Mouse (Mus musculus) MEL (cell line): ENCODE data around the gene Vps51. TPM values are rescaled to one million over a fixed set of nuclear protein-coding genes. Genes with fewer than 3 reads are reported as not detected.

ENCODE experiments used
- DNase-seq: peaks from one replicate; pipeline ENCODE4 v3.0.0; 2011; ENCODE audit warnings: low read depth, low spot score
- H3K27ac ChIP-seq: 2 replicates; pipeline ENCODE4 v1.5.1; 2012; ENCODE audit warnings: low read depth, mild to moderate bottlenecking, control low read depth, low read length, moderate library complexity; ENCODE audit not compliant: control insufficient read depth
- H3K27me3 ChIP-seq, 2 experiments: fragments of 150-350 bp in 1 of 2; sonication (generic) in 1 of 2; 2 replicates each; pipeline ENCODE4 v1.6.1; 2012; ENCODE audit warnings: low read length in 2 of 2, mild to moderate bottlenecking in 2 of 2, improper control_type of control experiment in 1 of 2, moderate library complexity in 1 of 2; ENCODE audit not compliant: insufficient read depth in 2 of 2, control insufficient read depth in 1 of 2
- H3K36me3 ChIP-seq, 2 experiments: 2 replicates each; pipeline ENCODE4 v1.6.1; 2012 to 2014; ENCODE audit warnings: low read length in 2 of 2, improper control_type of control experiment in 1 of 2, inconsistent platforms in 1 of 2, mild to moderate bottlenecking in 1 of 2; ENCODE audit not compliant: insufficient read depth in 2 of 2, control insufficient read depth in 1 of 2
- H3K4me1 ChIP-seq, 2 experiments: fragments of 150-350 bp in 1 of 2; sonication (generic) in 1 of 2; 2 replicates each; pipeline ENCODE4 v1.6.1; 2012; ENCODE audit warnings: low read length in 2 of 2, improper control_type of control experiment in 1 of 2, mild to moderate bottlenecking in 1 of 2; ENCODE audit not compliant: insufficient read depth in 2 of 2, control insufficient read depth in 1 of 2
- H3K4me3 ChIP-seq, 2 experiments: fragments of 150-350 bp in 1 of 2; sonication (generic) in 1 of 2; 2 replicates each; pipeline ENCODE4 v1.5.1; 2012; ENCODE audit warnings: low read depth in 2 of 2, low read length in 2 of 2, mild to moderate bottlenecking in 2 of 2, moderate library complexity in 2 of 2, control low read depth in 1 of 2, improper control_type of control experiment in 1 of 2; ENCODE audit not compliant: control insufficient read depth in 1 of 2, insufficient read depth in 1 of 2
- H3K79me2 ChIP-seq: 2 replicates; pipeline ENCODE4 v1.6.1; 2012; ENCODE audit warnings: mild to moderate bottlenecking, low read length, moderate library complexity; ENCODE audit not compliant: control insufficient read depth, poor library complexity, insufficient read depth
- H3K9ac ChIP-seq: 2 replicates; pipeline ENCODE4 v1.6.1; 2012; ENCODE audit warnings: low read depth, mild to moderate bottlenecking, control low read depth, low read length, moderate library complexity; ENCODE audit not compliant: control insufficient read depth, poor library complexity, severe bottlenecking
- H3K9me3 ChIP-seq: fragments of 150-350 bp; sonication (generic); replicated peaks from 2 replicates; pipeline ENCODE4 v1.6.1; 2012; ENCODE audit warnings: mild to moderate bottlenecking, low read length, improper control_type of control experiment, moderate library complexity; ENCODE audit not compliant: insufficient read depth
- CHD1 ChIP-seq: IDR thresholded peaks from 2 replicates; pipeline ENCODE4 v1.6.1; 2012; ENCODE audit warnings: low read depth, mild to moderate bottlenecking, inconsistent platforms, low read length, improper control_type of control experiment
- ELF1 ChIP-seq: IDR thresholded peaks from 2 replicates; pipeline ENCODE4 v1.6.1; 2014; ENCODE audit warnings: low read depth, mild to moderate bottlenecking, inconsistent platforms, low read length, improper control_type of control experiment, moderate library complexity
- EP300 ChIP-seq, 2 experiments: IDR thresholded peaks; 2 replicates each; pipeline ENCODE4 v1.6.1; 2011; ENCODE audit warnings: improper control_type of control experiment in 2 of 2, low read length in 2 of 2, low read depth in 1 of 2, mild to moderate bottlenecking in 1 of 2
- ETS1 ChIP-seq: IDR thresholded peaks from 2 replicates; pipeline ENCODE4 v1.6.1; 2012; ENCODE audit warnings: low read depth, mild to moderate bottlenecking, inconsistent platforms, low read length, improper control_type of control experiment, moderate library complexity
- GABPA ChIP-seq: IDR thresholded peaks from 2 replicates; pipeline ENCODE4 v1.6.1; 2012; ENCODE audit warnings: low read depth, mild to moderate bottlenecking, inconsistent platforms, low read length, improper control_type of control experiment, moderate library complexity
- JUND ChIP-seq: IDR thresholded peaks from 2 replicates; pipeline ENCODE4 v1.6.1; 2011; ENCODE audit warnings: low read depth, mild to moderate bottlenecking, improper control_type of control experiment, low read length
- MEF2A ChIP-seq: IDR thresholded peaks from 2 replicates; pipeline ENCODE4 v1.6.1; 2014; ENCODE audit warnings: low read depth, mild to moderate bottlenecking, inconsistent platforms, low read length, improper control_type of control experiment; ENCODE audit not compliant: poor library complexity, insufficient replicate concordance, severe bottlenecking; ENCODE audit errors: extremely low read depth
- MYB ChIP-seq: IDR thresholded peaks from 2 replicates; pipeline ENCODE4 v1.6.1; 2011; ENCODE audit warnings: mild to moderate bottlenecking, low read depth, low read length, improper control_type of control experiment
- NRF1 ChIP-seq: IDR thresholded peaks from 2 replicates; pipeline ENCODE4 v1.6.1; 2014; ENCODE audit warnings: low read depth, mild to moderate bottlenecking, inconsistent platforms, low read length, improper control_type of control experiment, moderate library complexity; ENCODE audit not compliant: poor library complexity, insufficient read depth, severe bottlenecking
- POLR2AphosphoS5 ChIP-seq: IDR thresholded peaks from 2 replicates; pipeline ENCODE4 v1.6.1; 2012; ENCODE audit warnings: low read depth, borderline replicate concordance, mild to moderate bottlenecking, inconsistent platforms, low read length, moderate library complexity, mixed read lengths
- RCOR1 ChIP-seq: IDR thresholded peaks from 2 replicates; pipeline ENCODE4 v1.6.1; 2012; ENCODE audit warnings: low read depth, mild to moderate bottlenecking, inconsistent platforms, low read length, improper control_type of control experiment
- SIN3A ChIP-seq: IDR thresholded peaks from 2 replicates; pipeline ENCODE4 v1.6.1; 2012; ENCODE audit warnings: low read length, improper control_type of control experiment, inconsistent platforms
- USF2 ChIP-seq, 2 experiments: IDR thresholded peaks; 2 replicates each; pipeline ENCODE4 v1.6.1; 2011 to 2012; ENCODE audit warnings: improper control_type of control experiment in 2 of 2, low read length in 2 of 2, borderline replicate concordance in 1 of 2, inconsistent platforms in 1 of 2, low read depth in 1 of 2, mild to moderate bottlenecking in 1 of 2; ENCODE audit not compliant: insufficient read depth in 1 of 2
- ZMIZ1 ChIP-seq: IDR thresholded peaks from 2 replicates; pipeline ENCODE4 v1.6.1; 2012; ENCODE audit warnings: low read depth, mild to moderate bottlenecking, inconsistent platforms, low read length, improper control_type of control experiment, moderate library complexity
- polyA plus RNA-seq, 2 experiments: library from polyadenylated mRNA; stranded (reverse) in 1 of 2; unstranded in 1 of 2; fragments of >175 nt in 1 of 2; fragments of >200 nt in 1 of 2; gene quantifications; 2 replicates each; pipeline versions ENCODE4 v1.2.1 to v1.2.4; 2012; ENCODE audit warnings: low replicate concordance in 2 of 2, low read depth in 1 of 2; ENCODE audit not compliant: insufficient read length in 2 of 2, insufficient read depth in 1 of 2, missing spikeins in 1 of 2
- total RNA-seq: library from RNA; depleted of rRNA; stranded (reverse); fragments of 300-350 nt; gene quantifications from 2 replicates; pipeline ENCODE4 v1.2.3, GENCODE M21; 2012

Vps51 gene
- total and polyA plus RNA-seq, 3 experiments, result 29.4 to 60.5 TPM; not detected in 1

- Histone ChIP-seq H3K27me3 (peaks cover 2% of the 10 kb centered on the region in 2 experiments; a peak in 3 of 4 replicates), H3K4me1 (peaks cover 0 to 10% of the 10 kb centered on the region in 2 experiments; a peak in 3 of 4 replicates), H3K9ac (no peak overlapping the region), H3K36me3 (peaks cover 0 to 4% of the 10 kb centered on the region in 2 experiments; a peak in 1 of 4 replicates), H3K27ac (no peak overlapping the region), H3K79me2 (no peaks in the 10 kb centered on the region), H3K4me3 (no peak overlapping the region), H3K9me3 (no peaks in the 10 kb centered on the region)
- TF ChIP-seq NRF1, result no peak
- TF ChIP-seq EP300 (IDR thresholded peaks at IDR 0.05; ENCODE audit: low read depth in 1 of 2, low read length in 2 of 2), result no peak
- TF ChIP-seq GABPA, result no peak
- TF ChIP-seq ZMIZ1, result no peak
- no peak for TF ChIP-seq MEF2A
- TF ChIP-seq MYB, result no peak
- no peak for TF ChIP-seq RCOR1
- TF ChIP-seq JUND, result no peak
- no peak for TF ChIP-seq ETS1
- no peak for TF ChIP-seq CHD1
- TF ChIP-seq POLR2AphosphoS5, result no peak
- no peak for TF ChIP-seq ELF1
- TF ChIP-seq USF2 (IDR thresholded peaks at IDR 0.05; ENCODE audit: borderline replicate concordance in 1 of 2, insufficient read depth in 1 of 2, low read depth in 1 of 2, low read length in 2 of 2), result no peak
- DNase-seq, result no peak
These were observed 47.6 kb downstream of the Vps51 start for GRCm38 (mm10) chr19:6029426-6029825.

DNA sequence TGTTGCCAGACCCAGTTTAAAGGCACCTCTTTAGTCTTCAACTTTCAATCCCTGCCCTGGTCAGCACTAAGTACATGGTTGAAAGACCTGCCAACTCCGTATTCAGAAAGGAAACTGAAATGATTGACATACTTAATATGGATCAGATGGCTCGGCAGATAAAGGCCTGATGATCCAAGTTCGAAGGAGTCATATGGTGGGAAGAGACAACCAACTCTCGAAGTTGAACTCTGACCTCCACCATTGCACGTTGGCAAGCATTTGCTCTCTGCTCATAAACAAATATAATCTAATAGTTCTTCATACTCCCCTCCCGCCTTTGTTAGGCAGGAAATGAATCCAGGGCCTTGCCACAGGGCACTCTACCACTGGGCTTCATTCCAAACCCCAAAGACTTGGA lies 48.0 kb downstream of the Vps51 start:
- Histone ChIP-seq H3K27me3 (peaks cover 2% of the 10 kb centered on the region in 2 experiments; a peak in 3 of 4 replicates), H3K9me3 (no peaks in the 10 kb centered on the region), H3K27ac (no peak overlapping the region), H3K9ac (no peak overlapping the region), H3K36me3 (peaks cover 0 to 4% of the 10 kb centered on the region in 2 experiments; a peak in 1 of 4 replicates), H3K79me2 (no peaks in the 10 kb centered on the region), H3K4me3 (no peak overlapping the region), H3K4me1 (peaks cover 0 to 10% of the 10 kb centered on the region in 2 experiments; a peak in 3 of 4 replicates)
- DNase-seq, result no peak
- TF ChIP-seq EP300 (IDR thresholded peaks at IDR 0.05; ENCODE audit: low read depth in 1 of 2, low read length in 2 of 2), result no peak
- TF ChIP-seq SIN3A, result no peak
- TF ChIP-seq MYB, result no peak
- no peak for TF ChIP-seq MEF2A
